Mouse (Mus musculus): ENCODE data around the gene Tyk2. TPM values are rescaled to one million over a fixed set of nuclear protein-coding genes. Genes with fewer than 3 reads are reported as not detected.

Tyk2 gene
- polyA plus RNA-seq (2014; fragmentation: Nextera tagmentation; extraction: Ambion mirVana): 9.8 and 11.6 TPM in 2 replicates

DNA sequence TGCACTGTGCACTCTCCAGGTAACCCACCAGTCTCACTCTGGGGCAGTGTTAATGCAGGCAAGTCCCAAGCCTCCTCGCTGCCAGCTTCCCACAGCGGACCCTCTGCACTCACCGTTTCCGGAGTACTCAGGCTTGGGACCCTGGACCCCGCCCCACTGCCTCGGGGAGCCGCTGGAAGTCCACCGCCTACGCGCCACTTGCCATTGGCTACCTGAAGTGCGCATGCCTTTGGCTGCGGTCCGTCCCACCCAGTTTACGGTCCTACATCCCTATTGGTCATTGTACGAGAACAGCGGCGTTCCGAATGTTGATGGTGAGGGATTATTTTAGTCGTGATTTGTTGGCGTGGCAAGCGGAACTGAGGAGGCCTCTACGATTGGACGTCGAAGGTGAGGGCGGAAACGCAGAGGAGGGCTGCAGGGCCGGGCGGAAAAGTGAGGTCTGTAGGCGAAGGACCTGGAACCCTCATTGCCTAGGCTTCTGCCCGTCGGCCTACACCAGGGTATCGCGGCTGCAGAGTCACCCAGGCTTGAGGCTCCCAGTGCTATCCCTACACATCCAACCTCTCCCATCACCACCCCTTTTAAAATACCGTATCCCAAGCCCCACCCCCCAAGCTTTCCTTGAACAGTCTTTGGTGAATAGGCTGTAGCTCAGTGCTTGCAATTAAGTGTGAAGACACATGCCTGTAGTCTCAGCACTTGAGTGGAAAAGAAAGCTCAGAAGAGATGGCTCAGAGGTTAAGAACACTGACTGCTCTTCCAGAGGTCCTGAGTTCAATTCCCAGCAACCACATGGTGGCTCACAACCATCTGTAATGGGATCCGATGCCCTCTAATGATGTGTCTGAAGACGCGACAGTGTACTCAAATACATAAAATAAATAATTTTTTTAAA is at the start of gene Tyk2:
Gene Tyk2, minus strand, starts transcription at position 185 of the 898 bp plus-strand sequence.
- peak within 1 kb of the TSS; percentile 63 for H3K9ac ChIP-seq (ENCODE audit: low read depth, low read length)
- DNase-seq (ENCODE audit: low spot score) (peak; percentile 99), ATAC-seq (ENCODE audit: low read depth) (peak; percentile 98)
- H3K4me3 ChIP-seq (ENCODE audit: low read depth, low read length): peak within 1 kb of the TSS; percentile 55
- H3K4me1 ChIP-seq (ENCODE audit: control insufficient read depth, insufficient read depth, low read length): peaks cover 6% of the 10 kb centered on the region; the same call in 1 of the 2 replicates
- H3K36me3 ChIP-seq (ENCODE audit: control insufficient read depth, insufficient read depth, low read length): peaks cover 13% of the 10 kb centered on the region; the same call in 1 of the 2 replicates
- no peaks in the 10 kb centered on the region for H3K27me3 ChIP-seq (replicated peaks; ENCODE audit: control insufficient read depth, insufficient read depth, low read length)
- H3K9me3 ChIP-seq (ENCODE audit: control insufficient read depth, low read length): no peaks in the 10 kb centered on the region
- H3K4me2 ChIP-seq (ENCODE audit: low read depth, low read length): peak within 1 kb of the TSS; percentile 72
- WGBS: 7% methylated on average over 34 of the region's 37 CpGs
- H3K27ac ChIP-seq (replicated peaks; ENCODE audit: low read depth, low read length): peak within 1 kb of the TSS; percentile 24; the same call in 1 of the 2 replicates

DNA sequence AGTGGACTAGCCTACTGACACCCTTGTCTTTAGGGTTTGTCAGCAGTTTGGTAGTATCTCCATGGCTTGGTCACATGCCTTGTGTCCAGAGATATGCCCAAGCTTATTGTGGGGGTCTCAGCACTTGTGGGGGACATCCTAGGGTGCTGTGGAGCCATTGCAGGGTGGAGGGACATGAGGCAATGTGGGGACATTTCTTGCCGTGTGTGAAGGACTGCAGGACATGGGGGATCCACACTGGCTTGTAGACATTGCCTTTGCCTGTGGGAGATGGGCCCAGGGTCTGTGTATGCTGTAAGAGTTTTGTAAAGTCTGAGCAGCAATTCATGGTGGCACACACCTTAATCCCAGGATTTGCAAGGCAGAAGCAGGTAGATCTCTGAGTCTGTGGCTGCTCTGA is 49.8 kb upstream of the Tyk2 start:
- WGBS: 50% methylated on average over 1 of the region's 1 CpGs

GRCm38 (mm10) chr9:21180402-21180801 is 49.4 kb upstream of the Tyk2 start:
- Histone ChIP-seq H3K27ac (replicated peaks; ENCODE audit: low read depth, low read length) (no peak overlapping the region), H3K27me3 (replicated peaks; ENCODE audit: control insufficient read depth, insufficient read depth, low read length) (peaks cover 6% of the 10 kb centered on the region; the same call in 1 of the 2 replicates), H3K4me2 (ENCODE audit: low read depth, low read length) (no peak overlapping the region), H3K9me3 (ENCODE audit: control insufficient read depth, low read length) (no peaks in the 10 kb centered on the region), H3K4me3 (ENCODE audit: low read depth, low read length) (no peak overlapping the region), H3K9ac (ENCODE audit: low read depth, low read length) (no peak overlapping the region), H3K4me1 (ENCODE audit: control insufficient read depth, insufficient read depth, low read length) (peaks cover 12% of the 10 kb centered on the region), H3K36me3 (ENCODE audit: control insufficient read depth, insufficient read depth, low read length) (no peaks in the 10 kb centered on the region)
- no peak for DNase-seq (ENCODE audit: low spot score)
- no peak for ATAC-seq (ENCODE audit: low read depth)
- WGBS: 27% methylated on average over 4 of the region's 4 CpGs

More for the DNA sequence above, 49.8 kb upstream of the Tyk2 start:
- Histone ChIP-seq H3K4me2 (ENCODE audit: low read depth, low read length) (0 out of 2 replicates have a peak overlapping the region, but pooled peaks have one; percentile 54), H3K4me3 (ENCODE audit: low read depth, low read length) (no peak overlapping the region), H3K36me3 (ENCODE audit: control insufficient read depth, insufficient read depth, low read length) (no peaks in the 10 kb centered on the region), H3K9me3 (ENCODE audit: control insufficient read depth, low read length) (no peaks in the 10 kb centered on the region), H3K4me1 (ENCODE audit: control insufficient read depth, insufficient read depth, low read length) (peaks cover 12% of the 10 kb centered on the region), H3K27ac (replicated peaks; ENCODE audit: low read depth, low read length) (no peak overlapping the region), H3K9ac (ENCODE audit: low read depth, low read length) (no peak overlapping the region), H3K27me3 (replicated peaks; ENCODE audit: control insufficient read depth, insufficient read depth, low read length) (peaks cover 6% of the 10 kb centered on the region; the same call in 1 of the 2 replicates)
- DNase-seq (ENCODE audit: low spot score): no peak
- no peak for ATAC-seq (ENCODE audit: low read depth)

DNA sequence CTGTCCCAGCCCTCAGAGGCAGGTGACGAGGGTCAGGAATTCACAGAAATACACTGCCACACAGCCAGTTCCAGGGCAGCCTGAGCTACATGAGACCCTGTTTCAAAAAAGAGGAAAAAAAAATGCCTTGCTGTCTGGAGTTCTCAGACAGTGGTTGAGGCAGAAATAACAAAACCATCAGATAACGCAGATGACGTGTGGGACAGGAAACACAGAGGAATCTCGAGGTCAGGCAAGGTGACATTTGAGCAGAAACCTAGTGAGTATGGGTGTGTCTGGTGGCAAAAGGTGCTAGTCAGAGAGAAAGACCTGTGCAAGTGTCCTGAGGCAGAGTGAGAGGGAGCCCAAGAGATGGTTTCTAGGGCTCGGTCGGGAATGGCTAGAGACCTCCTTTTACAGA is 41.3 kb upstream of the Tyk2 start:
- WGBS: 69% methylated on average over 6 of the region's 6 CpGs
- H3K4me1 ChIP-seq (ENCODE audit: control insufficient read depth, insufficient read depth, low read length): peaks cover 15% of the 10 kb centered on the region
- no peaks in the 10 kb centered on the region for H3K9me3 ChIP-seq (ENCODE audit: control insufficient read depth, low read length)
- ATAC-seq (ENCODE audit: low read depth) (no peak), DNase-seq (ENCODE audit: low spot score) (no peak)
- H3K36me3 ChIP-seq (ENCODE audit: control insufficient read depth, insufficient read depth, low read length): no peaks in the 10 kb centered on the region
- H3K27ac ChIP-seq (replicated peaks; ENCODE audit: low read depth, low read length): no peak overlapping the region
- no peak overlapping the region for H3K4me3 ChIP-seq (ENCODE audit: low read depth, low read length)
- no peaks in the 10 kb centered on the region for H3K27me3 ChIP-seq (replicated peaks; ENCODE audit: control insufficient read depth, insufficient read depth, low read length)
- H3K9ac ChIP-seq (ENCODE audit: low read depth, low read length): no peak overlapping the region
- no peak overlapping the region for H3K4me2 ChIP-seq (ENCODE audit: low read depth, low read length)

DNA sequence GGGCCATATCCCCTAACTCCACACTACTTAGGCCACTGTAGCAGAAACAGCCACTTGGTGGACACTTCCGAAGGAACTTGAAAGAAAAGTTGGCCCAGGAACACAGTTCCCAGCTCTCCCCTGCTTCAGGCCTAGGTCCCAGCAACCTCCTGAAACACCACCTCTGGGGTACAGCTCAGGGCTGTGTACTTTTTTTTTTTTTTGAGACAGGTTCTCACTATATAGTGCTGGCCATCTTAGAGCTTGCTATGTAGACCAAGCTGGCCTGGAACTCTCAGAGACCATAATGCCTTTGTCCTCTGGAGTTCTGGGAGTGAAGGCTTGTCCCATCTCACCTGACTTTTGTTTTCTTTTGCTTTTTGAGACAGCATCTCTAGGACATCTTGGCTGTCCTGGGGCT is 38.1 kb upstream of the Tyk2 start:
- H3K9ac ChIP-seq (ENCODE audit: low read depth, low read length): no peak overlapping the region
- peaks cover 29% of the 10 kb centered on the region for H3K4me1 ChIP-seq (ENCODE audit: control insufficient read depth, insufficient read depth, low read length)
- 31% methylated on average over 1 of the region's 1 CpGs for WGBS
- DNase-seq (ENCODE audit: low spot score): no peak
- no peaks in the 10 kb centered on the region for H3K36me3 ChIP-seq (ENCODE audit: control insufficient read depth, insufficient read depth, low read length)
- no peak overlapping the region for H3K4me3 ChIP-seq (ENCODE audit: low read depth, low read length)
- no peak for ATAC-seq (ENCODE audit: low read depth)
- H3K4me2 ChIP-seq (ENCODE audit: low read depth, low read length): no peak overlapping the region
- H3K9me3 ChIP-seq (ENCODE audit: control insufficient read depth, low read length): no peaks in the 10 kb centered on the region
- H3K27ac ChIP-seq (replicated peaks; ENCODE audit: low read depth, low read length): no peak overlapping the region
- peaks cover 31% of the 10 kb centered on the region for H3K27me3 ChIP-seq (replicated peaks; ENCODE audit: control insufficient read depth, insufficient read depth, low read length)

DNA sequence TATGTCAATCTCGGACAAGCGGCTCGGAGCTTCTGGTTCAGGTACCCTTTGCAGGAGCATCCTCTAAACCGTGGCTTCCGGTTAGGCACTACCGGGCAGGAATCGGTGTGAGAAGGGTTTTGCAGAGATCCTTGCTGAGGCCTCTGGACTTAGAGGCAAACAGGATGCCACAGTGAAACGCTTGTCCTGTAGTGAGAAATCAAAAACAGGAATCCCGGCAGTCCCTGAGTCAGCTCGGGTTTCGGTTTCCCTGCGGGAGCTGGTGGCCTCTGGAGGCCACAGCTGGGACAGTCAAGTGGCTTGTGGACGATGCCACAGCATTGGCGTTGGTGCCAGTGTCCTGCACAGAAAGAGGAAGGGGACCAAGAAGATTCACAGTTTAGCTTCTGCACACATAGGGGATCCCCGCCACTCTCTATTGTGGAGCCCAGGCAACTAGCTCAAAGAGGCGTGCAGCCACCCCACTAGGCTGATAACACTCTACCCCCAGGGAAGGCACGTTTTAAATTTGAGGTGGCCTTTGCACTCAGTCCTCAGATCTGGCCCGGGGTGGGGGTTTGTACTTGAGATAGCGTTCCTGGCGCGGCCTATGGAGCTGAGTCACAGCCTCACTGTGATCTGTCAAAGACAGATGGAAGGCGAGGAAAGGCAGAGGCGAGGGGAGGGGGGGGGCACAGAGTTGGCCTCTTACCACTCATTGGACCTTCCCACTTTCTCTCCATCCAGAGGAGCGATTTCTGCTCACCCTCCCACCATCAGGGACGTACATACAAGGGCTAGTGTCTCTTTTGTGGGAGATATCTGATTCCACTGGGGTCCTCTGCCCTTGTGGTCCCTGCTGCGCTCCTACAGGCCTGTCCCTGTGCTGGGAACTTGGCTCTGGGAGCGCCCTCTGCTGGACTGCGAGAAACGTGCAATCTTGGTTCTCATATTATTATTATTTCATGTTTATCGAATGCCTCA is 37.4 kb upstream of the Tyk2 start:
- WGBS: 8% methylated on average over 28 of the region's 30 CpGs
- ATAC-seq (ENCODE audit: low read depth) (peak; percentile 38), DNase-seq (ENCODE audit: low spot score) (peak; percentile 76)
- peaks cover 29% of the 10 kb centered on the region for H3K4me1 ChIP-seq (ENCODE audit: control insufficient read depth, insufficient read depth, low read length)
- H3K9ac ChIP-seq (ENCODE audit: low read depth, low read length): peak overlapping the region; percentile 38
- H3K4me3 ChIP-seq (ENCODE audit: low read depth, low read length): peak overlapping the region; percentile 4
- no peaks in the 10 kb centered on the region for H3K9me3 ChIP-seq (ENCODE audit: control insufficient read depth, low read length)
- no peaks in the 10 kb centered on the region for H3K36me3 ChIP-seq (ENCODE audit: control insufficient read depth, insufficient read depth, low read length)
- peaks cover 38% of the 10 kb centered on the region for H3K27me3 ChIP-seq (replicated peaks; ENCODE audit: control insufficient read depth, insufficient read depth, low read length)
- H3K27ac ChIP-seq (replicated peaks; ENCODE audit: low read depth, low read length): peak overlapping the region; percentile 77
- peak overlapping the region; percentile 43 for H3K4me2 ChIP-seq (ENCODE audit: low read depth, low read length)

DNA sequence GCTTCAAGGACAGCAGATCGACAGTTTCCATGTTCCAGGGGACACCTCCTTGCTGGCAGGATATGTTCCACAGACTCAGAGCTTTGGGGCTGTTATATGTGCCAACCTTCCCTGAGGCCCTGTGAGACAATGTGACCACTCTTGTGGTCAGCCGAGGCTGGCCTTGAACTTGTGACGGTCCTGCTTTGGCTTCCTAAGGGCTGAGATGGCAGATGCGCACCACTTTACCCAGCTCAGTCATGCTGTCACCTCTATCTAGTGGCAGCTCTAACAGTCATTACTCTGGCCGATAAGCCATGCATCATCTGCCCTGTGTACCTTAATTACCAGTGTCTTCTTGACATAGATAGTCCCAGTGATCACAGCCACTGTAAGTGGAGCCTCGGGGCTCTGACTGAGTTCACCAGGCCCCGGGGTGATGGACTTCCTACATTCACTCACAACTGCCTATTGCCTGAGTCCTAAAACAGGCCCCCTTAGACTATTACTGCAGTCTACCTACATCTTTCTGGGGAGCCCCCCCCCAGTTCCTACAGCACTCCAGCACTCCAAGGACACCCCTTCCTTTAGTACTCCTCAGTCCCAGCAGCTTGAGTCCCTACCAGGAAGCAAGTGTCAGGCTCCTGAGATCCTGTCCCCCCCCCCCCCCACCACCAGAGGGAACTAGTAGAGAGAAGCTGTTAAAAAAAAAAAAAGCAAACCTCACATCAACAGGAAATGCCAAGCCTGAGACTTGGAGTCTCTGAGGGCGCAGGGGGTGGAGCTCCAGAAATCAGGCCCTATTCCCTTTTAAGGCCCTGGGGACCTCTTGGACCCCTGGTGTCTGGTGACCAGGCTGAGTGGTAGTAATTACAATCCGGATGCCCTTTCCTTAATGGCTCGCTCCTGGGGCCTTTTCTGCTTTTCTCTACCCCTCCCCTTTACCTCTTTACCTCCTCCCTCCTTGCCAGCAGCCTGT is 36.4 kb upstream of the Tyk2 start:
- Histone ChIP-seq H3K4me3 (ENCODE audit: low read depth, low read length) (peak overlapping the region; percentile 4), H3K4me1 (ENCODE audit: control insufficient read depth, insufficient read depth, low read length) (peaks cover 29% of the 10 kb centered on the region), H3K9me3 (ENCODE audit: control insufficient read depth, low read length) (no peaks in the 10 kb centered on the region), H3K4me2 (ENCODE audit: low read depth, low read length) (peak overlapping the region; percentile 43), H3K27me3 (replicated peaks; ENCODE audit: control insufficient read depth, insufficient read depth, low read length) (peaks cover 46% of the 10 kb centered on the region), H3K9ac (ENCODE audit: low read depth, low read length) (peak overlapping the region; percentile 38), H3K27ac (replicated peaks; ENCODE audit: low read depth, low read length) (peak overlapping the region; percentile 77), H3K36me3 (ENCODE audit: control insufficient read depth, insufficient read depth, low read length) (no peaks in the 10 kb centered on the region)
- DNase-seq (ENCODE audit: low spot score) (peak; percentile 50), ATAC-seq (ENCODE audit: low read depth) (no peak)
- 47% methylated on average over 10 of the region's 10 CpGs for WGBS

Data from embryonic facial prominence, embryonic 14.5 days (tissue).